Mouse (Mus musculus) kidney, postnatal 10 days (tissue): ENCODE data around the gene Gm13287.
"Not testable (repeated sequence)": the region's sequence is repeated elsewhere in the genome, so short reads cannot be mapped to it uniquely, and the experiment has no call there.

Source experiments
- DNase-seq: peaks from one replicate; pipeline ENCODE4 v3.0.0; 2021; ENCODE audit warnings: mixed read lengths

Gm13287 gene

DNA sequence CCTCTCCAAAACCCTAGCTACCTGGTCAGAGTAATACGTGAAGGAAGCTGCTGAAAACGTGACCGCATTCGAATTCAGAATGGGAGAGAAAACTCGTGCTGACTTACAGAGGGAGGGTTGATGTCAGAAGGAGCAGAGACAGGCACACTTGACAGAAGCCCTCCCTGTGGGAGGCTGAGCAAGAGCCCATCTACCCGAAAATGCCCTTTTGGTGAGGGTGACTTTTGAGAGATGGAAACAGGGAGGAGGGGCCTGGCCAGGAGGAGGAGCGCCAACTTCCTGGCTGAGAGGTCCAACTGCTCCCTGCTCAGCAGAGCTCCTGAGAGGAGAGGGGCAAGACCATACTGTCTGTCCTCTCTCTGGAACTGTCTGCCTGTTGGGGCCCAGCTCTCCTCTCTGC is 3.7 kb upstream of the Gm13287 start, which contains the start of gene Gm13285:
TSS of gene Gm13285 (plus strand) at position 301 of the 400 bp plus-strand sequence.
- not testable (repeated sequence) for DNase-seq

- not testable (repeated sequence) for DNase-seq
These were observed 2.2 kb downstream of the Gm13287 start, which contains the start of gene Gm13288 for GRCm38 (mm10) chr4:88805231-88805630. Gm13288 (plus strand) TSS chr4:88805531.

DNA sequence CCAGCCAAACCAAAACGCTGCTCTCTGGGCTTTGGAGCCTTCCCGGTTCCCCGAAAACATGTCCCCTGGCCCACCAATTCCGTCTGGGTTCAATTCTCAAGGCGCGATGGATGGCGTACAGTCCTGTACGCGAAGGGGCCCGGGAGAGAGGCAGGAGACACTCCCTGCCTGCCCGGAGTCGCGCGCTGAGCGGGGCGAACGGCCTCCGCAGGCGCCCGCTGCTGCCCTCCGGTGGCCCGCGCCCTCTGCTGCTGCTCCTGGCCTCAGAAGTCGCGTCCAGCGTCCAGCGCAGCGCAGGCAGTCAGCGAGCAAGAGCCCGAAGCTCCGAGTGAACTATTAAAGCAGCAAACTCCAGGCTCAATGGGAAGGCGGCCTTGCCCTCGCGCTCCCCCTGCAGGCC is 2.7 kb downstream of the Gm13287 start:
- DNase-seq, result peak; percentile 53

GRCm38 (mm10) chr4:88815928-88816327 is 12.9 kb downstream of the Gm13287 start, which contains the start of gene Ifna7:
Ifna7 (plus strand) TSS chr4:88816228.
- no peak for DNase-seq

DNA sequence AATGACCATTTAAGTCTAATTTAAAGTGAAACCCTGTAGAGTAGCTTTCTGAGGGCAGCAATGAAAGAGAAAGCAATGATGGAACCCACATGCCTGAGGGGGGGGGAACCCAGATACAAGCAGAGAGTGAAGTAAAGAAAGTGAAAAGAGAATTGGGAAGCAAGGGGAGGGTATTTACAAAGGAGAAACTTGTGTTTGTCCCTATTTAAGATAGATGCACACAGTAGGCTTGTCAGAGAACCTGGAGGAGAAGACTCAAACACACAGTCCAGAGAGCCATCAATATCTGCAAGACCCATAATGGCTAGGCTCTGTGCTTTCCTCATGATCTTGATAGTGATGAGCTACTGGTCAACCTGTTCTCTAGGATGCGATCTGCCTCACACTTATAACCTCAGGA is 16.6 kb downstream of the Gm13287 start, which contains the start of gene Ifna11:
TSS of gene Ifna11 (plus strand) at position 301 of the 400 bp plus-strand sequence.
- DNase-seq, result no peak

GRCm38 (mm10) chr4:88822995-88823394 is 19.9 kb downstream of the Gm13287 start:
- DNase-seq, result peak; percentile 31

GRCm38 (mm10) chr4:88827116-88827515 is 24.1 kb downstream of the Gm13287 start, which contains the start of gene Ifna6:
Ifna6 (plus strand) TSS chr4:88827416.
- DNase-seq, result not testable (repeated sequence)

GRCm38 (mm10) chr4:88830523-88830922 is 27.5 kb downstream of the Gm13287 start:
- DNase-seq, result peak; percentile 43

DNA sequence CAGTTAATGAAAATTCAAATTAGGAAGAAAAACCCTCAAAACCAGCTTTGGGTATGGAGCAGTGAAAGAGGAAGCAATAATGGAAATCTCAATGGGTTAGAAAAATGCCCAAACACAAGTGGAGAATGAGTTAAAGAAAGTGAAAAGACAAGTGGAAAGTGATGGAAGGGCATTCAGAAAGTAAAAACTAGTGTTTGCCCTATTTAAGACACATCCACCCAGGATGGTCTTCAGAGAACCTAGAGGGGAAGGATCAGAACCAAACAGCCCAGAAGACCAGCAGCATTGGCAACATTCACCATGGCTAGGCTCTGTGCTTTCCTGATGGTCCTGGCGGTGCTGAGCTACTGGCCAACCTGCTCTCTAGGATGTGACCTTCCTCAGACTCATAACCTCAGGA is 32.2 kb downstream of the Gm13287 start, which contains the start of gene Ifna5:
TSS of gene Ifna5 (plus strand) at position 301 of the 400 bp plus-strand sequence.
- DNase-seq, result not testable (repeated sequence)

DNA sequence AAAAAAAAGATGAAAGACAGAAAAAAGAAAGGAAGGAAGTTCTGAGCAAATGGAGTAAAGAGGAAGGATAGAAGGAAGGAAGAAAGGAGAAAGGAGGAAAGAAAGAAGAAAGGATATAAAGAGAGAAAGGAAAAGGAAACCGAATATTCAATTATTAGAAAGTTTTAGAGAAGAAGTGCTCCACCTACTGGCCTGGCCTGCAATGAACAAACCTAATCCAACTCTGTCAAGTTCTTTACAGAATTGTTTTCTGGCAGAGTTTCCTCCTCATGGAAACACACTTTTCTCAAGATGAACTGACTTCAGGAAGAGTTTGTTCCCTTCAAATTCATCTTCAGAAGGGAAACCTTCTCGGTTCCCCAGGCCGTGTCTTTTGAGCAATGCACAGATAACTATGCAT is 35.8 kb downstream of the Gm13287 start:
- DNase-seq, result peak; percentile 15

DNA sequence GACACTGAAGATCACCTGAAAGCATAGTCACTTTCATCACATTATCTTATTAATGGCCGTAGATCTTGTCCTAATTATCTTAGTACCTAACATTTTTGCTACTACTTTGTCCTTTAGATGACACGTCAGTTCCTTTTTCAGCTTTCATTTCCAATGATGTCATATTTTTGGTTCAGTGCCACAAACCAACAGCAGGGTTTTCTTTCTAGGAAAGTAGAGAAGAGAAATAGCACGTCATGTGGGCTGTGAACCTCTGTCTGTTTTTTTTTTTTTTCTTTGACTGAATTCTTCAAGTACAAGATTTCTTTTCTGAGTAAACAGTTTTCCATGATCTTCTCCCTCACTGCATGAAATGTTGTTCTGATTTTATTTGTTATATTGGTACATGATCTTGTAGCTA is 37.0 kb downstream of the Gm13287 start:
- no peak for DNase-seq

DNA sequence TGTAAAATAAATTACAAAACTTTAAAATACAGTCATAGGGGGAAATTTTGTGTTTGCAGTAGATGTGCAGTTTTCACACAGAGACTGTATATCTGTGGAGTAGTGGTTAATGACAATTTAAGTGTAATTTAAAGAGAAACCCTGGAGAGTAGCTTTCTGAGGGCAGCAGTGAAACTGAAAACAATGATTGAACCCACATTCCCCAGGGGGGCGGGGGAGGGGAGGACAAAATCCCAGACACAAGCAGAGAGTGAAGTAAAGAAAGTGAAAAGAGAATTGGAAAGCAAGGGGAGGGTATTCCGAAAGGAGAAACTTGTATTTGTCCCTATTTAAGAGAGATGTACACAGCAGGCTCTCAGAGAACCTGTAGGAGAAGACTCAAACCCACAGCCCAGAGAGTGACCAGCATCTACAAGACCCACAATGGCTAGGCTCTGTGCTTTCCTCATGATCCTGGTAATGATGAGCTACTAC is 38.4 kb downstream of the Gm13287 start, which contains the start of gene Ifna4:
TSS of gene Ifna4 (plus strand) at position 424 of the 474 bp plus-strand sequence.
- DNase-seq, result no peak

DNA sequence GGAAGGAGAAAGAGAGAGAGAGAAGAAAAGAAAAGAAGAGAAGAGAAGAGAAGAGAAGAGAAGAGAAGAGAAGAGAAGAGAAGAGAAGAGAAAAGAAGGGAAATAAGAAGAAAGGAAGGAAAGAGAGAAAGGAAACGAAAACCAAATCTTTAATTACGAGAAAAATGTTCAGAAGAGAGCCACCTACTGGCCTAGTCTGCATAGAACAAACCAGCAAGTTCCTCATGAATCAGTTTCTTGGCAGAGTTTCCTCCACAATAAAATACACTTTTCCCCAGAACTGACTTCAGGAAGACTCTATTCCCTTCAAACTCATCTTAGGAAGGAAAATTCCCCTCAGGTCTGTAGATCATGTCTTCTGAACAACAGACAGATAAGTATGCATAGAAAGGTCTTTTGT is 42.3 kb downstream of the Gm13287 start:
- no peak for DNase-seq

DNA sequence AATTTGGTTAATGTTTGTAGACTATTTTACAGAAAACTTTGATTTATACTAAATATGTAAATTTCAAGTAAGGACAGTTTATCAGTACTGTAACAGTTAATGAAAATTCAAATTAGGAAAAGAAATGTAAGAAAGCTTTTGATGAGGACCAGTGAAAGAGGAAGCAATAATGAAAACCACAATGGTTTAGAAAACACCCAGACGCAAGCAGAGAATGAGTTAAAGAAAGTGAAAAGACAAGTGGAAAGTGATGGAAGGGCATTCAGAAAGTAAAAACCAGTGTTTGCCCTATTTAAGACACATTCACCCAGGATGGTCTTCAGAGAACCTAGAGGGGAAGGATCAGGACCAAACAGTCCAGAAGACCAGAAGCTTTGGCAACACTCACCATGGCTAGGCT is 46.6 kb downstream of the Gm13287 start, which contains the start of gene Ifna1:
TSS of gene Ifna1 (plus strand) at position 390 of the 400 bp plus-strand sequence.
- DNase-seq, result no peak

GRCm38 (mm10) chr4:88851026-88851763 is 48.1 kb downstream of the Gm13287 start:
- DNase-seq, result no peak
